Mouse (Mus musculus) cerebellum, postnatal 10 days (tissue): ENCODE data around the gene 3110040N11Rik.
"Not testable (repeated sequence)": the region's sequence is repeated elsewhere in the genome, so short reads cannot be mapped to it uniquely, and the experiment has no call there.

ENCODE experiments used
- DNase-seq, 2 experiments: peaks; one replicate each; pipeline ENCODE4 v3.0.0; 2021; ENCODE audit warnings: mixed read lengths in 2 of 2

The 3110040N11Rik gene

DNA sequence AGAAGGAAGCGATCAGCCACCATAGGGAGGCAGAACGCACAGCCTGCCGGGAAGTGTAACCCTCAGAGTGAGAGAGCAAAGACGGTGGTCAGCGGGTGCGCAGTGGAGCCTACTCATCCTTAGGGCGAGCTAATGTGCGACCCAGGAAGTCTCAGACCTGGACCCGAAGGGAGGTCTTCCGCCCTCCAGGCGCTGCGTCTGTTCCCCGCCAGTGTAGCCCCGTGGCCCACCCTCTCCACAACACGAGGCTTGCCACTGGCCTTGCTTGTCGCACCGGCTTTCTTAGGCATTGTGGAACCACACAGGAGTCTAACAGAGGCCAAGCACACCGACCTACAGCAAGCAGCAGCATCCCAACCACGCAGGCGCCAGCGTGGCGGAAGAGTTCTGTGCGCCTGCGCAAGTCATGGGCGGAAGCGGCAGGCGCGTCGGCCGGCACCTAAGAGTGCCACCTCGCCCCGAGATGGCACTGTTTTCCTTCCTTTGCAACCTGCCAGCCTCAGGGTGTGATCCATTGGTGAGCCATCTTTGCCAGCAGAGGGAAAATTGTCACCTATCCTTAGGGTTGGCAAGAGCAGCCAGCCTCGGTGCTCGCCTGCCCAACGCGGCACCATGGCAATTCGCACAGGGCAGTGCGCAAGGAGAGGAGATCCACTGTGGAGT, at the start of gene 3110040N11Rik:
Gene 3110040N11Rik (minus strand): TSS at position 384 of the 663 bp plus-strand sequence.
- DNase-seq, result peak; percentile 91 to 94

- not testable (repeated sequence) for DNase-seq
These were observed 48.5 kb upstream of the 3110040N11Rik start for GRCm38 (mm10) chr7:81837771-81838170.

DNA sequence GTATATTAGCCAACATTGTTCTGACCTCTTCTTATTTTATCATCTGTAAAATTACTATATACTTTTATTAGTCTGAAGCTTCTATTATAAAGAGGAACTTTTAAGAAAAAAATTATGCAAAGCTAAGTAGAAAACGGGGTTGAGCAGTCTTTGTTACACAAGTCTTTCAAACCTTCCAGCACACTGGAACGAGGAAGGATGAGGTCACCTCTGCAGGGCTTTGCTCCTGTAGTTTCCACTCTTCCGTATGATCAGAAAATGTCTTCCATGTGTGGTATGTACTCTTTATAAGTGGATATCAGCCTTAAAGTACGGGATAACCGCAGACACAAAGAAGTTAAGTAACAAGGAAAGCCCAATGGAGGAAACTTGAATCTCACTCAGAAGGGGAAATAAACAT, 46.2 kb upstream of the 3110040N11Rik start:
- no peak for DNase-seq

- no peak for DNase-seq
These were observed 45.6 kb upstream of the 3110040N11Rik start for GRCm38 (mm10) chr7:81834847-81835246.

DNA sequence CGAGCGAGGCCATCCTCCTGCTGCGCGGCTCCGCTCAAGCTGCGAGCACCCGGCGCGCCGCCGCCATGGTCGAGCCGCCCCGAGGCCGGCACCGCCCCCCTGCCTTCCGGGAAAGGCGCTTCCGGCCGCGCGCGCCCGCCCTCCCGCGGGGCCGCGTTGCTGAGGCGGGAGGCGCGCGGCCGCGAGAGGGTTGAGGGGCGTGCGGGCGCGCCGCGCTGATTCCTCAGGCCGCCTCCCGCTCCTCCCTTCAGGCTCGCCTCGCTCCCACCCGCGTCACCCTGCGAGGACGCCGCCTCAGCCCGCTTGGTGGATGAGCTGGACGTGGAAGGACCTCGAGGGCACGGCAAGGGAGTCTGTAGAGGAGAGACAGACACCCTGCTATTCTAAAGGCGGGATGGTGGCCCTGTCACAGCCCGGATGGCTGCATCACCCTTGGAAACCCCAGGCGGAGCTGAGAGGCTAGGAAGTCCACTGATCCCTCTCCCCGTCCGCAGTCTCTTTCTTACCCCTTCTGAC, 40.2 kb upstream of the 3110040N11Rik start, which contains the start of gene Btbd1:
Gene Btbd1 (minus strand): TSS at position 53 of the 516 bp plus-strand sequence.
- peak; percentile 83 to 90 for DNase-seq

GRCm38 (mm10) chr7:81828681-81829378, 39.6 kb upstream of the 3110040N11Rik start:
- peak; percentile 75 to 77 for DNase-seq

DNA sequence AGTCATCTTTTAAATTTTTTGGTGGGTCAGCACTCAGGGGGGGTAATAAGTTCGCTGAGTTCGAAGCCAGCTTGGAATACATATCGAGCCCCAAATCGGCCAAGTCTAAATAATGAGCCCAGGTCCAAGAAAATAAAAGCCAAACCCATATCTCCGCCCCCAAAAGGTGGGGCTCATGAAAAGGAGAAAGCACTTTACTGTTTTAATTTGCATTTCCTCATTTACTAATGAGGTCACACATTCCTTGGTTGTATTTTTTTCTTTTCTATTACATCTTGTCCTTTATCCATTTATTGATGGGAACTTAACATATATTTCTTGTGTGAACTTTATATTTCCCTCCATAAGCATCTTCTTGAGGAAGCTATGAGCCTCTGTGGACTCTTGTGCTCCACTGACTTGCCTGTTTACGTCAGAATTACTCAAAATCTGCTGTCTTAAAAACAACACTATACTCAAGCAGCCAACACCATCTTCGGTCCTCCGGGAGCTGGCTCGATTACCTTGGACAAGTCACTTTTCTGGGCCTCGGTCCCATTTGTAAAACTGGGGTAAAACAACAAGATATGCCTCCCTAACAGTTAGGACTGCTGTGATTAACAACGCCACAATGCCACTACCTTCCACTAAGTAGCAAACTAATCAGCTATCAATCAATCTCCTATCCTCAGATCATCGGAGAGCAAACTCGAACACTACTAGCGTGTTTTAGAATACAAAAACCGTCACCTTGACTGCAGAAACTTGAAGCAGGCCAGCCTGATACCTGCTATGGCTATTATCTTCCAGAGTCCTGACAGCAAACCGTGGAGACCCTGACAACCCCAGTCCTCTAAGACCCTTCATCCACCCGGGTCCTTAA, 38.8 kb upstream of the 3110040N11Rik start:
- peak in 1 of 2 experiments; percentile 19 for DNase-seq

DNA sequence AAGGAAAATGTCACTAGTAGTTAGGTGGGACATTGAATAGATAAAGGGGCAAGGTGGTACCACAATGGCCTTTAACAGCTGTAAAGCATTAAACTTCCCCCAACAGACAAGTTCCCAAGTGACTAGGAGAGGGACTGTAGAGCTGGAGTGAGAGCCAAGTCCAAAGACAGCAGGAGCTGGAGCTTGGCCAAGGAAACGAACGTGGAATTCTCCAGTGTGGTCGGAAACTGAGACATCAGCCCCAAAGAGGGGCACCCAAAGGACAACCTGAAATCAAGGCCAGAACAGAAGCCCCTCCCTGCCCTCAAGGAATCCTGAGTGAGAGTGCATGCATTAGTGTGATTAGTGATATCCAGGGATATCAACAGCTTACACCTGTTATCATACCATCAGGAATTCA, 36.1 kb upstream of the 3110040N11Rik start:
- DNase-seq, result peak; percentile 57 to 60

- DNase-seq, result no peak
These were observed 35.6 kb upstream of the 3110040N11Rik start for GRCm38 (mm10) chr7:81824906-81825305.

DNA sequence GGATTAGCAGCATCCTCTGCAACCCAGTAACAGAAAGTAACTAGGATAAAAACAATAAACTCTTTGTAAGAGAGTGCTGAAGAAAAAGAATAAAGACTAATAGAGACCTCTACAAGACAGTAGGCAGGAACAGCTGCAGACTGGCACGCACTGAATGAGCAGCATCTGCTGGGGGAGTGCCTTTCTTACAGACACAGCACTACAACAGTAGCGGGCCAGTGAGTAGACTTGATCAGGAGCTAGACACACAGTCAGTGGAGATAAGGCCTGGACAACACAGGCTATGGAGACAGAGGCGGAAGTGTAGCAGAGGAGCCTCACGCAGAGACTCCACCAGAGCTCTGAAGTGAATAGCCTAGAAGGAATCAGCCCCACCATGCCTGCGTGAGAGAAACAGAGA, 16.8 kb upstream of the 3110040N11Rik start:
- DNase-seq, result no peak

DNA sequence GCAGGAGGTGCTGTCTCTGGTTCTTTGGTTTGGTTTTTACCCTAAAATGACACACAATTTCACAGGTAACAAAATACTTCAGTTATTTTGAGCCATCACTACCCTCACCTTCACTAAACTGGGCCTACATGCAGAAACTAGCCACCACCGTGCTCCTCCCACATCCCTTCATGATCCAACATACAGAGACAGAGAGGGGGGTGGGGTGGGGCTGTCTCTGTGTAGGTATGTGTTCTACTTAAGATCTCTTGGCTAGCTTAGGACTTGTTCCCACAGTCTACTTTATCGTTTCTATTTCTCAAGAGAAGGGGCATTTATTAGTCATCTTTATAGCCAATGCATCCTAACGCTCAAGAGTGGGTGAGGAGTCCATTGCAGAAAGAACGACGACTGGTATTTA, 742 bp downstream of the 3110040N11Rik start:
- DNase-seq, result peak; percentile 61 to 67

DNA sequence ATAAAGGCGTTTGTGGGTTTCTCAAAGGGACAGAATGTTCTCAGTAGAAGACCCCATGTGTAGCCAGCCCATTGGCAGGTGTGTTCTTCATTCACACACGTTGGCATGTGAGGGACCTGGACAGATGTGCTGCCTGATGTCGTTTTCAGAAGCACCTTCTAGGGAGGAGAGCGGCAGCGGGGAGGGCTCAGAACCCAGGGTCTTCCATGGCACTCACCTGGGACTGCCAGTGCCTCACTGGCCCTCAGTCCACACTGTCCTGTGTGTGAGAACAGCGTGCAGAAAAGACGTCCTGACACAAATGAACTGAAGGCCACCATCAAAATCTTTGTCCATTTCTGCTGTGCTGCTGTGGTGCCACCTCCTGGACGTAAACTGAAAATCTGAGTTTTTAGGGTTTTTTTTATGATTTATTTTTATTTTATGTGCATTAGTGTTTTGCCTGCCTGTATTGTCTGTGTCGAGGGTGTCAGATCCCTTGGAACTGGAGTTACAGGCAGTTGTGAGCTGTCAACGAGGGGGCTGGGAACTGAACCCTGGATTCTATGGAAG, 11.5 kb downstream of the 3110040N11Rik start:
- DNase-seq, result peak in 1 of 2 experiments; percentile 34

DNA sequence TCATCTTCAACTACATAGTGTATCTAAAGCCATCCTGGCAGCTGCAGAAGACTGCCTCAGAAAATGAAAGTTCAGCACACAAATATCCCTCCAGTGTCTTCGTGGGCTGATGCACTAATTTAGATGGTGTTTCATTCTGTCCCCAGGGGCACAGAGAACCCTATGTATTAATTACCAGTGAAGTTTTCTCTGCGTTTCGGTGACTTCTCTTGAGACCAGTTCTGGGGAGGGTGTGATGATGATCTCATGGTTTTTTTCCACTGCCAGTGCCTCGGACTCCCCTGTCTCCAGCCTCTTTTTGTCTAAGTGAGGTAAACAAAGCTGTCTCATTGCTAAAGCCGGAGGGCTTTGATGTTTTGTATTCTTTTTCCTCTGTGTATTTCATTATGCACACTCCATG, 14.0 kb downstream of the 3110040N11Rik start:
- DNase-seq, result no peak

- no peak for DNase-seq
These were observed 16.3 kb downstream of the 3110040N11Rik start for GRCm38 (mm10) chr7:81772786-81773539.

DNA sequence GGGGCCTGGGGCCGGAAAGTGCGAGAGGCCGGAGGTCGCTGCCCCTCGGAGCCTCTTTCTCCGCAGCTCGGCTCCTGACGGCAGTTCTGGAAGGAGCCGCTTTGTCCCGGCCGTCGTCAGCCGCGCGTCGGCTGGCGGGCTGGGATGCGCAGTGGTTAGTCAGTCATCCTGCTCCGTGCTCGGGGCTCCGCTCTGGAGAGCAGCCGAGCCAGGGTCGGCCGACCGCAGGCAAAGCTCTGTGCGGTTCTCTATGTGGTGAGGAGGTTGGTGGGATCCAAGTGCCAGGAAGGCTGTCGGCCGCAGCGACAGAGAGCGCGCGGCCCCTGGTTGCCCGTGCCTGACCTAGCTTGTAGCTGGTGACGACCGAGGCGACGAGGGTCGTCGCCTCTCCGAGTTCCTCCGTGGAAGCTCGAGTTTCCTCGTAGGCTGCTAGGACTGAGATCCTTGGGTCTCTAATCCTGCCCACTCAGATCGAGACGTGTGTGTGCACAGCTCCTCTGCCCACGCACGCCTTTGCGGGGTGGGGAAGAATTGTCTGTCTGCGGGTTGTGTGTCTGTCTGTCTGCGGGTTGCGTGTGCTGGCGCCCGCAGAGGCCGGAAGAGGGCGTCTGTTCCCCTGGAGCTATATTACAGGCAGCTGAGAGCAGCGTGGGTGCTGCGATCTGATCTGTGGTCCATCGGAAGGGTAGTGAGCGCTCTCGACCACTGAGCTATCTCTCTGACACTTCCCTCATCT, 26.0 kb downstream of the 3110040N11Rik start:
- peak in 1 of 2 experiments; percentile 37 for DNase-seq

- DNase-seq, result peak; percentile 96 to 97
These were observed 26.8 kb downstream of the 3110040N11Rik start, which contains the start of gene Ramac for GRCm38 (mm10) chr7:81762180-81763109. Gene Ramac (plus strand): TSS chr7:81762925.

- DNase-seq, result no peak
These were observed 41.3 kb downstream of the 3110040N11Rik start for GRCm38 (mm10) chr7:81747956-81748355.

DNA sequence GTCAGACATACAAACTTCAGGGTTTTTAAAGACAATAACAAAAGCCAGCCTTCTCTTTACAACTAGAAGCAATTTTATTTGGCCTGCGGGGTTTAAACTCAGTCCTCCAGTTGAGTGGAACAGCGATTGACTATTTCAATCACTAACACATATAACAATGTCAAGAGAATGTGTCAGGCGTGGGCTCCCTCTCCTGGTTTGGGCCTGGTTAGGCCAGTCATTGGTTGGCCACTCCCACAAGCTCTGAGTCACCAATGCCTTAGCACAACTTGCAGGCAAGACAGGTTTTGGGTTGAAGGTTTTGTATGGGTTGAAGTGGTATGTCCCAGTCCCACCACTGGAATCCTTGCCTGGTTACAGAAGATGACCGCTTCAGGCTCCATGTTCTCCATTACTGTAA, 45.1 kb downstream of the 3110040N11Rik start:
- DNase-seq, result peak; percentile 76 to 78

GRCm38 (mm10) chr7:81740010-81740409, 49.3 kb downstream of the 3110040N11Rik start:
- DNase-seq, result no peak
